In the genomic region with DNA sequence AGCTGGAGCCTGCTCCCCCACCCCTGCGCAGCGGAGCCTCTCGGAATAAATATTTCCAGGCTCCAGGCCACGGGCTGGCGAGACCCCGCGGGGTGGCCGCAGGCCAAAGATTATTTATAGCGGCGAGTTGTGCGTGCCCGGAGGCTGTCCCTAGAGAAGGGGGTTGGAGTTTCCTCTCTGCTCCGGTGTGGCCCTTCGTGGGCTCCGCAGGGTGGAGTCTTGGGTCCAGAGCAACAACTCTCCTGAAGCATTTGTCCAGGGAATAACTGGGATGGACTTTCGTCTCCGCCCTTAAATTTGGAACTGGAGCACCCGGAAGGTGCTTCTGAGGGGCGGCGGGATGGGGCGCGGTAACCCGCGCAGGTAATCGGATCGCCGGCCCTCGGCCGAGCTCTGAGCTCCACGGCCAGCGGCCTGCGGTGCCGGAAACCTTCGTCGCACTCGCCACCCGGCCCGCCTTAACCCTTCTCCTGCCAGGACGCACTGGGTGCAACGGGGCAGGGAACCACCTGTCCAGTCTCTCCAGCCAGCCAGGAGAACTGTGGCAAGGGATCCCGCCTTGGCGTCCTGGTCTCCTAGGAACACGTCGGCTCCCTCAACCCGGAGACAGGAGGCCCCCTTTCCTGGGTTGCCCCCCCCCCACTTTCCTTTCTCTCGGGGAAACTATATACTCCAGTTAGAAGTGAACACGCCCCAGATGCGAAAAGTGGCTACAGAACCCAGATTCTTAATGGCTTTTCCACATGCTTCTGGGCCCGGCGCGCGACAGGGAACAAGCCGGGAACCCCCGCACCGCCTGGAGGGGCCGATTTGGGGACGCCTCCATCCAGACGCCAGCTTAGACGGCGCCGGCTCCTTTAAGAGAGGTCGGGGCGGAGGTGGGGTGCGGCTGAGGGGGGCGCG, we compare ENCODE assay signal across 9 mouse cellular contexts. TPM values are rescaled to one million over a fixed set of nuclear protein-coding genes. Genes with fewer than 3 reads are reported as not detected.
DNase-seq lines count a peak whose midpoint lies in the region; ATAC-seq lines count a peak whose summit lies in the region.
"Had no signal": no experiment of that assay in that cellular context is flagged by ENCODE, and none has a peak within 500 bp of the region (broad histone marks: within the 10 kb centered on the region; RNA-seq: fewer than 3 reads in every experiment).

No protein-coding gene starts in this region.

- under 1% methylated on average over 66 of the region's 66 CpGs for WGBS in lung, embryonic 15.5 days
- WGBS in forebrain, embryonic 16.5 days = under 1% methylated on average over 64 of the region's 66 CpGs
- under 1% methylated on average over 66 of the region's 66 CpGs for WGBS in limb, embryonic 13.5 days
- under 1% methylated on average over 66 of the region's 66 CpGs for whole genome bisulfite sequencing in neural tube, embryonic 12.5 days

- H3K4me1 ChIP-seq in lung, embryonic 15.5 days = peaks cover 80% of the 10 kb centered on the region
- H3K4me1 ChIP-seq in forebrain, embryonic 16.5 days (replicated peaks; ENCODE audit: control insufficient read depth, insufficient read depth, low read length) = peaks cover 64% of the 10 kb centered on the region
- peaks cover 76% of the 10 kb centered on the region for H3K4me1 ChIP-seq in limb, embryonic 13.5 days
- H3K4me1 ChIP-seq in neural tube, embryonic 12.5 days = peaks cover 67% of the 10 kb centered on the region

- H3K27ac ChIP-seq in lung, embryonic 15.5 days = no peak overlapping the region
- no peak overlapping the region for H3K27ac ChIP-seq in forebrain, embryonic 16.5 days (ENCODE audit: low read length)
- peak overlapping the region; percentile 95 for H3K27ac ChIP-seq in limb, embryonic 13.5 days
- H3K27ac ChIP-seq in neural tube, embryonic 12.5 days = no peak overlapping the region

- H3K27me3 ChIP-seq in lung, embryonic 15.5 days = peaks cover 100% of the 10 kb centered on the region
- peaks cover 73% of the 10 kb centered on the region for H3K27me3 ChIP-seq in forebrain, embryonic 16.5 days (replicated peaks; ENCODE audit: control insufficient read depth, insufficient read depth, low read length)
- H3K27me3 ChIP-seq in limb, embryonic 13.5 days = peaks cover 28% of the 10 kb centered on the region
- H3K27me3 ChIP-seq in neural tube, embryonic 12.5 days (replicated peaks) = peaks cover 100% of the 10 kb centered on the region

- intact Hi-C loops in heart, postnatal 36 days (cut with DNase I) = loop anchor here (5.0 to 10.0 kb wide), 2 partner anchors 323 to 550 kb away; partner anchors contain the start of gene Spr

- no peaks in the 10 kb centered on the region for H3K36me3 ChIP-seq in lung, embryonic 15.5 days
- H3K36me3 ChIP-seq in forebrain, embryonic 16.5 days (ENCODE audit: control insufficient read depth, insufficient read depth) = no peaks in the 10 kb centered on the region
- peaks cover 12% of the 10 kb centered on the region; the same call in 1 of the 2 replicates for H3K36me3 ChIP-seq in limb, embryonic 13.5 days
- no peaks in the 10 kb centered on the region for H3K36me3 ChIP-seq in neural tube, embryonic 12.5 days

- H3K4me3 ChIP-seq in lung, embryonic 15.5 days = peak overlapping the region; percentile 49
- H3K4me3 ChIP-seq in forebrain, embryonic 16.5 days (replicated peaks; ENCODE audit: low read length) = peak overlapping the region; percentile 33
- H3K4me3 ChIP-seq in limb, embryonic 13.5 days = peak overlapping the region; percentile 73
- H3K4me3 ChIP-seq in neural tube, embryonic 12.5 days = peak overlapping the region; percentile 30

- 0 out of 2 replicates have a peak overlapping the region, but pooled peaks have one; percentile 21 for H3K9ac ChIP-seq in lung, embryonic 15.5 days
- peak overlapping the region; percentile 10; the same call in 1 of the 2 replicates for H3K9ac ChIP-seq in forebrain, embryonic 16.5 days (replicated peaks; ENCODE audit: low read depth, low read length)
- peak overlapping the region; percentile 88 for H3K9ac ChIP-seq in limb, embryonic 13.5 days
- no peak overlapping the region for H3K9ac ChIP-seq in neural tube, embryonic 12.5 days

- DNase-seq in lung, postnatal 36 days = no peak
- peak; percentile 75 to 83 for DNase-seq in heart, postnatal 36 days
- no peak for DNase-seq in c-Kit-positive CD71-positive TER-119-positive erythroid progenitor cells, embryonic 14.5 days (ENCODE audit: low spot score)
- no peak for DNase-seq in thymus, postnatal 0 days (ENCODE audit: low spot score)

- ATAC-seq in lung, embryonic 15.5 days (ENCODE audit: borderline replicate concordance, extremely low read depth, low FRiP score, low TSS enrichment) = peak; percentile 16; the same call in 1 of the 2 replicates
- ATAC-seq in forebrain, embryonic 16.5 days = no peak
- ATAC-seq in limb, embryonic 13.5 days (ENCODE audit: low FRiP score, low read depth) = no peak; the same call in none of the 2 replicates
- ATAC-seq in neural tube, embryonic 12.5 days (ENCODE audit: low FRiP score, low read depth) = no peak

- peak overlapping the region; percentile 97 for H3K4me2 ChIP-seq in lung, embryonic 15.5 days
- H3K4me2 ChIP-seq in forebrain, embryonic 16.5 days (ENCODE audit: low read length) = peak overlapping the region; percentile 45
- peak overlapping the region; percentile 98 for H3K4me2 ChIP-seq in limb, embryonic 13.5 days (replicated peaks)
- H3K4me2 ChIP-seq in neural tube, embryonic 12.5 days (replicated peaks) = peak overlapping the region; percentile 88

- H3K9me3 ChIP-seq in lung, embryonic 15.5 days = no peaks in the 10 kb centered on the region
- no peaks in the 10 kb centered on the region for H3K9me3 ChIP-seq in forebrain, embryonic 16.5 days (ENCODE audit: control insufficient read depth, low read length)
- no peaks in the 10 kb centered on the region for H3K9me3 ChIP-seq in limb, embryonic 13.5 days
- no peaks in the 10 kb centered on the region for H3K9me3 ChIP-seq in neural tube, embryonic 12.5 days

RNA-seq across cellular contexts. Expression of gene Cyp26b1, which starts 8.7 kb away (rescaled TPM):
- 3.1 and 3.2 TPM in 2 replicates for polyA plus RNA-seq in lung, embryonic 15.5 days (2015; fragmentation: Nextera tagmentation; extraction: Ambion mirVana)
- polyA plus RNA-seq in forebrain, embryonic 16.5 days (2015; fragmentation: Nextera tagmentation; extraction: Ambion mirVana) = 3.6 and 6.2 TPM in 2 replicates
- 10 to 100 TPM in 1 of 2 experiments, 1 to 10 TPM in 1; 6.0 to 16.9 TPM for total RNA-seq in heart, postnatal 36 days (2021)
- 20.0 and 20.5 TPM in 2 replicates for polyA plus RNA-seq in limb, embryonic 13.5 days (2015; fragmentation: Nextera tagmentation; extraction: Ambion mirVana)
- polyA plus RNA-seq in neural tube, embryonic 12.5 days (2016; fragmentation: Nextera tagmentation; extraction: Ambion mirVana) = 3.6 and 5.4 TPM in 2 replicates
- 3.0 and 3.4 TPM in 2 replicates for polyA plus RNA-seq in thymus, postnatal 0 days (2015; fragmentation: Nextera tagmentation; extraction: Ambion mirVana)
- total RNA-seq: MEL had no signal

Comparison
In these comparisons a context has a peak if more than half of its experiments do, and no peak if none do; other contexts are left out.
1. H3K4me2 ChIP-seq: peak in every context shown above with its lines; median percentile 98 in limb, embryonic 13.5 days; 97 in lung, embryonic 15.5 days; 88 in neural tube, embryonic 12.5 days; 45 in forebrain, embryonic 16.5 days.
2. DNase-seq: peak in heart, postnatal 36 days (2 of 2); none in lung, postnatal 36 days (single experiment), c-Kit-positive CD71-positive TER-119-positive erythroid progenitor cells, embryonic 14.5 days (single experiment) and thymus, postnatal 0 days (single experiment).
3. Peak in every context shown above with its lines, with median percentiles within 50 percentile points of each other: H3K4me3 ChIP-seq.